Mouse (Mus musculus) fat pad, adult 2 months (tissue): Measurements from ENCODE around the gene Klhl22.

Experiments used
- DNase-seq: peaks from one replicate; pipeline ENCODE4 v3.0.0-alpha.2; 2011; ENCODE audit warnings: low read depth, low spot score; ENCODE audit errors: extremely low read depth

Klhl22 gene

DNA sequence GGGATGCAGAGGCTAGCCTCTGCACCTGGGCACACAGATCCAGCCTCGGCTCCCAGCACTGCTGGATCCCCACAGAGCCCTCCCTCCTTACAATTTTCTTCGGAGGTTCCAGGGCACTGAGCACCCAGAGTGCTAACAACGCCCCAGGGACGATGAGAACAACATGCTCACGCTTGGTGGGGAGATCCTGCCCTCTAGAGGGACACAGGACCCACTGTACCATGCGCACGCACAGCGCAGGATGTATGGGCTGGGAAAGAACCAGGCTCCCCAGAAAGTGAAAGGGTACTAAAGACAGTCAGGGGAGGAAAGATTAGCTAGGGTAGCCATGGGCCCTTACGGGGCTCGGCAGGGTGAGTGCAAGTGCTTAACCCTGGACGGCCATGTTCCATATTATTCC lies 72.4 kb downstream of the Klhl22 start:
- no peak for DNase-seq

- DNase-seq = no peak
Observed at GRCm38 (mm10) chr16:17832821-17833220, 73.4 kb downstream of the Klhl22 start, which contains the start of gene B830017H08Rik. Gene B830017H08Rik (plus strand): TSS chr16:17833121.

GRCm38 (mm10) chr16:17833321-17833680 lies 73.9 kb downstream of the Klhl22 start:
- DNase-seq = no peak

- no peak for DNase-seq
Observed at GRCm38 (mm10) chr16:17833681-17834399, 74.4 kb downstream of the Klhl22 start.

DNA sequence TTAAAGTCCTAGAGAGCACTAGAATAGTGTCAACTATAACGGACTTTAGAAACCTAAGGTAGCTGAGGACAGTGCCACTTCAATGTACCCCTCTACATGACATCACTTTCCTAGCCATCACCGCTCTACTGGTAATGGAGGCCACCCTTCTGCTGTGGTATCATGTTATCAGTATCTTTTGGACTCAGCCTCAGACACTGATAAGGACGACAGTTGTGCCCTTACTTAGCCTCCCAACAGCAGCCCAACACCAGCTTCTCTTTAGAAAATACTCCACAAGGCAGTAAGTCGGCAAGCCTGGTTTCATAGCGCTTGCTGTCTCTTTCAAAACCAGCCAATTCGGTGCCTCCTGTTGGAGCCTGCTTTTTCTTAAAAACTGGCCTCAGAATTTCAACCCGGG lies 75.1 kb downstream of the Klhl22 start:
- DNase-seq = no peak

DNA sequence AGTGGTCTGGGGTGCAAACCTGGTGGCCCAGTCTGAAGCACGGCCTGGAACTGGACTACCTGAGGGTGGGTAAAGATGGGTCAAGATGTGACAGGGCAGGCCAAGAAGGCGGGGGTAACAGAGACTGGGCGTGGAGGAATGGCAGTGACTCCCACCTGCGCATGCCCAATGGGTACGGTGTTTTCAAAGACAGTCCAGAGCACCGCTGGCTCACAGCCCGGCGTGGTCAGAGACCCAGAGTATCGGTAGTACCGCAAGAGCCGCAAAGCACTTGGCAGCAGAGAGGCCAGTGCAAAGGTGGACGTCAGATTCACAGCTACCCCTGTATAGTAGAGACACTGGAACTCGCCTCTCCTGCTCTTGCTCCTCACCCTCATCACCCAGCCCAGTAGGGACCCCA lies 76.1 kb downstream of the Klhl22 start:
- no peak for DNase-seq

GRCm38 (mm10) chr16:17838051-17838450 lies 78.6 kb downstream of the Klhl22 start, which contains the start of gene Car15:
Gene Car15 (minus strand): TSS chr16:17838364.
- no peak for DNase-seq

GRCm38 (mm10) chr16:17839976-17840375 lies 80.6 kb downstream of the Klhl22 start:
- no peak for DNase-seq

GRCm38 (mm10) chr16:17842437-17842836 lies 83.0 kb downstream of the Klhl22 start:
- DNase-seq = no peak
